Comparison of ENCODE assay signal across 17 mouse cellular contexts in genomic region chr8:44709171-44709940, GRCm38 (mm10).
DNase-seq lines count a peak whose midpoint lies in the region; ATAC-seq and TF ChIP-seq lines count a peak whose summit lies in the region.
"Had no signal": no experiment of that assay in that cellular context is flagged by ENCODE, and none has a peak within 500 bp of the region (broad histone marks: within the 10 kb centered on the region; RNA-seq: fewer than 3 reads in every experiment).

No protein-coding gene starts in this region.

- H3K27me3 ChIP-seq in kidney, embryonic 16.5 days (ENCODE audit: insufficient read depth, low read length) = no peaks in the 10 kb centered on the region
- no peaks in the 10 kb centered on the region for H3K27me3 ChIP-seq in neural tube, embryonic 11.5 days (ENCODE audit: control insufficient read depth, insufficient read depth, low read length)
- H3K27me3 ChIP-seq in limb, embryonic 12.5 days = no peaks in the 10 kb centered on the region
- H3K27me3 ChIP-seq in myocyte (ENCODE audit: control insufficient read depth, insufficient read depth, insufficient read length) = no peaks in the 10 kb centered on the region
- H3K27me3 ChIP-seq: heart, embryonic 15.5 days; stomach, embryonic 15.5 days had no signal

- 16% methylated on average over 6 of the region's 6 CpGs for WGBS in kidney, embryonic 16.5 days
- WGBS in neural tube, embryonic 11.5 days = 57% methylated on average over 6 of the region's 6 CpGs
- 10% methylated on average over 6 of the region's 6 CpGs for WGBS in limb, embryonic 12.5 days

- H3K79me2 ChIP-seq in myocyte (ENCODE audit: control insufficient read depth, insufficient read depth) = no peaks in the 10 kb centered on the region

- no peak overlapping the region for H3ac ChIP-seq in myocyte (ENCODE audit: control insufficient read depth, insufficient read length)

- H3K27ac ChIP-seq in kidney, embryonic 16.5 days (ENCODE audit: low read length) = peak overlapping the region; percentile 33; the same call in 1 of the 2 replicates
- no peak overlapping the region for H3K27ac ChIP-seq in neural tube, embryonic 11.5 days (ENCODE audit: low read depth, low read length)
- no peak overlapping the region for H3K27ac ChIP-seq in limb, embryonic 12.5 days
- H3K27ac ChIP-seq: heart, embryonic 15.5 days; hindbrain, embryonic 14.5 days; macrophage; stomach, embryonic 15.5 days had no signal

- H3K4me1 ChIP-seq in kidney, embryonic 16.5 days (ENCODE audit: insufficient read depth, low read length) = peaks cover 20% of the 10 kb centered on the region
- no peaks in the 10 kb centered on the region for H3K4me1 ChIP-seq in neural tube, embryonic 11.5 days (ENCODE audit: control insufficient read depth, insufficient read depth, low read length)
- H3K4me1 ChIP-seq in limb, embryonic 12.5 days (replicated peaks) = peaks cover 13% of the 10 kb centered on the region
- H3K4me1 ChIP-seq: heart, embryonic 15.5 days; stomach, embryonic 15.5 days had no signal

- H3K4me3 ChIP-seq in kidney, embryonic 16.5 days (ENCODE audit: low read length) = no peak overlapping the region
- no peak overlapping the region for H3K4me3 ChIP-seq in neural tube, embryonic 11.5 days (ENCODE audit: low read depth, low read length)
- no peak overlapping the region for H3K4me3 ChIP-seq in limb, embryonic 12.5 days (replicated peaks)
- H3K4me3 ChIP-seq in myocyte = no peak overlapping the region
- H3K4me3 ChIP-seq: heart, embryonic 15.5 days; stomach, embryonic 15.5 days had no signal

- DNase-seq in kidney, adult 8-10 months = no peak
- DNase-seq in neural tube, embryonic 11.5 days (ENCODE audit: low spot score) = no peak
- no peak for DNase-seq in neural tube, embryonic 10.5 days (ENCODE audit: extremely low spot score, low spot score)
- no peak for DNase-seq in adipocyte (ENCODE audit: low spot score)
- no peak for DNase-seq in heart, adult 9 months (ENCODE audit: low spot score in 2 of 2)
- DNase-seq: cerebellum, adult 11 months; cerebellum, postnatal 36 days; kidney, adult 2 months; thymus, postnatal 25 days had no signal

- TF ChIP-seq POLR2A in myocyte (IDR thresholded peaks at IDR 0.05; ENCODE audit: insufficient read length, low read depth) = no peak

- ATAC-seq in kidney, embryonic 16.5 days (ENCODE audit: low FRiP score, low TSS enrichment) = peak; percentile 74; the same call in 1 of the 2 replicates
- peak; percentile 45; the same call in 1 of the 2 replicates for ATAC-seq in neural tube, embryonic 11.5 days (ENCODE audit: insufficient read depth, low FRiP score, low TSS enrichment)
- no peak for ATAC-seq in limb, embryonic 12.5 days (ENCODE audit: insufficient number of reproducible peaks, insufficient read depth, low FRiP score, low TSS enrichment, low read depth)
- ATAC-seq: CD4-positive, CD25-positive, alpha-beta regulatory T cell, adult 4 months had no signal

- H3K36me3 ChIP-seq in kidney, embryonic 16.5 days (ENCODE audit: insufficient read depth, low read length) = no peaks in the 10 kb centered on the region
- H3K36me3 ChIP-seq in neural tube, embryonic 11.5 days (ENCODE audit: control insufficient read depth, insufficient read depth, low read length) = no peaks in the 10 kb centered on the region
- no peaks in the 10 kb centered on the region for H3K36me3 ChIP-seq in limb, embryonic 12.5 days
- no peaks in the 10 kb centered on the region for H3K36me3 ChIP-seq in myocyte (ENCODE audit: control insufficient read depth, insufficient read depth)
- H3K36me3 ChIP-seq: heart, embryonic 15.5 days; stomach, embryonic 15.5 days had no signal

- no peak overlapping the region for H3K4me2 ChIP-seq in kidney, embryonic 16.5 days (replicated peaks; ENCODE audit: low read depth, low read length)
- no peak overlapping the region for H3K4me2 ChIP-seq in neural tube, embryonic 11.5 days (ENCODE audit: low read depth)
- H3K4me2 ChIP-seq in limb, embryonic 12.5 days = peak overlapping the region; percentile 16
- no peak overlapping the region for H3K4me2 ChIP-seq in myocyte (ENCODE audit: low read depth)
- H3K4me2 ChIP-seq: heart, embryonic 15.5 days; hindbrain, embryonic 14.5 days; stomach, embryonic 15.5 days had no signal

- no peak overlapping the region for H3K9ac ChIP-seq in kidney, embryonic 16.5 days (replicated peaks; ENCODE audit: low read length)
- H3K9ac ChIP-seq in neural tube, embryonic 11.5 days (ENCODE audit: low read length) = no peak overlapping the region
- no peak overlapping the region for H3K9ac ChIP-seq in limb, embryonic 12.5 days (replicated peaks)
- H3K9ac ChIP-seq: heart, embryonic 15.5 days; hindbrain, embryonic 14.5 days; stomach, embryonic 15.5 days had no signal

- H3K9me3 ChIP-seq in kidney, embryonic 16.5 days (ENCODE audit: low read length) = no peaks in the 10 kb centered on the region
- no peaks in the 10 kb centered on the region for H3K9me3 ChIP-seq in neural tube, embryonic 11.5 days (ENCODE audit: control insufficient read depth, low read length)
- H3K9me3 ChIP-seq in limb, embryonic 12.5 days = no peaks in the 10 kb centered on the region
- H3K9me3 ChIP-seq: heart, embryonic 15.5 days; stomach, embryonic 15.5 days had no signal

TF ChIP-seq in myocyte, 11 proteins besides CTCF, POLR2A, EP300 and RAD21:
- TF ChIP-seq MYOG (IDR thresholded peaks at IDR 0.05; ENCODE audit: control insufficient read depth in 1 of 3, insufficient read depth in 1 of 3, insufficient read length in 2 of 3, low read depth in 2 of 3) (no peak), CEBPB (IDR thresholded peaks at IDR 0.05; ENCODE audit: insufficient read depth, poor library complexity, severe bottlenecking) (peak; percentile 31; the same call in 1 of the 2 replicates)
